Mouse (Mus musculus) hindbrain, embryonic 10.5 days (tissue): ENCODE data around the gene Crybg3. TPM values are rescaled to one million over a fixed set of nuclear protein-coding genes. Genes with fewer than 3 reads are reported as not detected.

Experiments
- DNase-seq: peaks from one replicate; pipeline ENCODE4 v3.0.0-alpha.2; 2017; ENCODE audit warnings: low spot score
- H3K27ac ChIP-seq: fragments of 300-500 bp; sonication (generic); 2 replicates; pipeline ENCODE4 v1.5.1; 2016; ENCODE audit warnings: mild to moderate bottlenecking, moderate library complexity
- H3K27me3 ChIP-seq: fragments of 300-500 bp; sonication (generic); 2 replicates; pipeline ENCODE4 v1.6.1; 2016; ENCODE audit warnings: mild to moderate bottlenecking; ENCODE audit not compliant: poor library complexity, insufficient read depth, severe bottlenecking
- H3K36me3 ChIP-seq: fragments of 300-500 bp; sonication (generic); 2 replicates; pipeline ENCODE4 v1.6.1; 2016; ENCODE audit warnings: mild to moderate bottlenecking, moderate library complexity
- H3K4me1 ChIP-seq: fragments of 300-500 bp; sonication (generic); replicated peaks from 2 replicates; pipeline ENCODE4 v1.6.1; 2016; ENCODE audit warnings: mild to moderate bottlenecking
- H3K4me3 ChIP-seq: fragments of 300-500 bp; sonication (generic); 2 replicates; pipeline ENCODE4 v1.5.1; 2016; ENCODE audit warnings: mild to moderate bottlenecking, moderate library complexity
- H3K9me3 ChIP-seq: fragments of 300-500 bp; sonication (generic); 2 replicates; pipeline ENCODE4 v1.6.1; 2016; ENCODE audit warnings: mild to moderate bottlenecking, moderate library complexity
- WGBS: fragments of 180-500 bp; shearing (Covaris S2); methylation state at CpG from one replicate; pipeline ENCODE4 v1.1.7; 2016; 5-methylcytosine and 5-hydroxymethylcytosine counted together
- polyA plus RNA-seq: library from polyadenylated mRNA; unstranded; fragments of >200 nt; fragmentation: Nextera tagmentation; extraction: Ambion mirVana; gene quantifications from 2 replicates; pipeline ENCODE4 v1.2.1, GENCODE M21; 2016

Crybg3 gene
- polyA plus RNA-seq, 1 experiment from 2014 or later = 5.5 TPM

- no peaks in the 10 kb centered on the region for H3K4me1 ChIP-seq
- H3K9me3 ChIP-seq = no peaks in the 10 kb centered on the region
- peaks cover 25% of the 10 kb centered on the region; the same call in 1 of the 2 replicates for H3K36me3 ChIP-seq
- no peak overlapping the region for H3K4me3 ChIP-seq
- no peak overlapping the region for H3K27ac ChIP-seq
- no peak for DNase-seq
- 94% methylated on average over 5 of the region's 5 CpGs for WGBS
- H3K27me3 ChIP-seq = no peaks in the 10 kb centered on the region
These were observed 85.6 kb downstream of the Crybg3 start for GRCm38 (mm10) chr16:59515169-59515568.

- Histone ChIP-seq H3K9me3 (no peaks in the 10 kb centered on the region), H3K27me3 (no peaks in the 10 kb centered on the region), H3K4me1 (no peaks in the 10 kb centered on the region), H3K36me3 (peaks cover 34% of the 10 kb centered on the region), H3K27ac (no peak overlapping the region), H3K4me3 (no peak overlapping the region)
- DNase-seq = no peak
- 89% methylated on average over 5 of the region's 5 CpGs for WGBS
These were observed 90.9 kb downstream of the Crybg3 start for GRCm38 (mm10) chr16:59509830-59510229.

GRCm38 (mm10) chr16:59499180-59499579, 101.6 kb downstream of the Crybg3 start:
- H3K4me1 ChIP-seq = no peaks in the 10 kb centered on the region
- WGBS = 92% methylated on average over 3 of the region's 3 CpGs
- H3K4me3 ChIP-seq = no peak overlapping the region
- H3K27me3 ChIP-seq = no peaks in the 10 kb centered on the region
- H3K9me3 ChIP-seq = no peaks in the 10 kb centered on the region
- H3K27ac ChIP-seq = no peak overlapping the region
- peaks cover 65% of the 10 kb centered on the region for H3K36me3 ChIP-seq
- DNase-seq = no peak

GRCm38 (mm10) chr16:59497947-59498346, 102.8 kb downstream of the Crybg3 start:
- Histone ChIP-seq H3K27me3 (no peaks in the 10 kb centered on the region), H3K36me3 (peaks cover 69% of the 10 kb centered on the region), H3K9me3 (no peaks in the 10 kb centered on the region), H3K27ac (no peak overlapping the region), H3K4me3 (no peak overlapping the region), H3K4me1 (no peaks in the 10 kb centered on the region)
- no peak for DNase-seq
- 91% methylated on average over 1 of the region's 1 CpGs for WGBS

- no peak overlapping the region for H3K4me3 ChIP-seq
- no peak overlapping the region for H3K27ac ChIP-seq
- no peak for DNase-seq
- H3K27me3 ChIP-seq = no peaks in the 10 kb centered on the region
- WGBS = 91% methylated on average over 14 of the region's 14 CpGs
- peaks cover 75% of the 10 kb centered on the region for H3K36me3 ChIP-seq
- H3K9me3 ChIP-seq = no peaks in the 10 kb centered on the region
- H3K4me1 ChIP-seq = no peaks in the 10 kb centered on the region
These were observed 107.6 kb downstream of the Crybg3 start for GRCm38 (mm10) chr16:59493199-59493598.

- Histone ChIP-seq H3K36me3 (peaks cover 85% of the 10 kb centered on the region), H3K27me3 (no peaks in the 10 kb centered on the region), H3K4me3 (no peak overlapping the region), H3K9me3 (no peaks in the 10 kb centered on the region), H3K4me1 (no peaks in the 10 kb centered on the region), H3K27ac (no peak overlapping the region)
- WGBS = 95% methylated on average over 9 of the region's 9 CpGs
- DNase-seq = no peak
These were observed 112.7 kb downstream of the Crybg3 start for GRCm38 (mm10) chr16:59487975-59488548.

- peaks cover 85% of the 10 kb centered on the region for H3K36me3 ChIP-seq
- no peak overlapping the region for H3K4me3 ChIP-seq
- no peaks in the 10 kb centered on the region for H3K9me3 ChIP-seq
- 89% methylated on average over 7 of the region's 7 CpGs for WGBS
- DNase-seq = no peak
- H3K27ac ChIP-seq = no peak overlapping the region
- no peaks in the 10 kb centered on the region for H3K27me3 ChIP-seq
- no peaks in the 10 kb centered on the region for H3K4me1 ChIP-seq
These were observed 113.5 kb downstream of the Crybg3 start for GRCm38 (mm10) chr16:59487239-59487638.

- Histone ChIP-seq H3K27ac (no peak overlapping the region), H3K9me3 (no peaks in the 10 kb centered on the region), H3K36me3 (peaks cover 73% of the 10 kb centered on the region), H3K4me1 (no peaks in the 10 kb centered on the region), H3K4me3 (no peak overlapping the region), H3K27me3 (no peaks in the 10 kb centered on the region)
- DNase-seq = no peak
- WGBS = 90% methylated on average over 3 of the region's 3 CpGs
These were observed 122.8 kb downstream of the Crybg3 start for GRCm38 (mm10) chr16:59477955-59478354.

- Histone ChIP-seq H3K27me3 (no peaks in the 10 kb centered on the region), H3K27ac (no peak overlapping the region), H3K4me1 (peaks cover 10% of the 10 kb centered on the region), H3K9me3 (no peaks in the 10 kb centered on the region), H3K4me3 (no peak overlapping the region), H3K36me3 (peaks cover 42% of the 10 kb centered on the region)
- WGBS = 23% methylated on average over 1 of the region's 1 CpGs
- DNase-seq = peak; percentile 46
These were observed 126.0 kb downstream of the Crybg3 start for GRCm38 (mm10) chr16:59474788-59475187.

GRCm38 (mm10) chr16:59472546-59472945, 128.2 kb downstream of the Crybg3 start:
- WGBS = 61% methylated on average over 6 of the region's 6 CpGs
- no peaks in the 10 kb centered on the region for H3K27me3 ChIP-seq
- H3K36me3 ChIP-seq = peaks cover 22% of the 10 kb centered on the region
- no peak for DNase-seq
- no peaks in the 10 kb centered on the region for H3K9me3 ChIP-seq
- peaks cover 10% of the 10 kb centered on the region for H3K4me1 ChIP-seq
- H3K4me3 ChIP-seq = peak overlapping the region; percentile 68
- H3K27ac ChIP-seq = peak overlapping the region; percentile 91; the same call in 1 of the 2 replicates

GRCm38 (mm10) chr16:59471637-59472278, 129.0 kb downstream of the Crybg3 start, which contains the start of gene Riox2:
Gene Riox2, plus strand, starts transcription at chr16:59471775.
- peak within 1 kb of the TSS; percentile 68 for H3K4me3 ChIP-seq
- no peaks in the 10 kb centered on the region for H3K9me3 ChIP-seq
- H3K27me3 ChIP-seq = no peaks in the 10 kb centered on the region
- peaks cover 10% of the 10 kb centered on the region for H3K4me1 ChIP-seq
- DNase-seq = peak; percentile 86
- H3K27ac ChIP-seq = peak within 1 kb of the TSS; percentile 91
- H3K36me3 ChIP-seq = peaks cover 15% of the 10 kb centered on the region; the same call in 1 of the 2 replicates
- 2% methylated on average over 56 of the region's 56 CpGs for WGBS

- peaks cover 10% of the 10 kb centered on the region for H3K4me1 ChIP-seq
- 86% methylated on average over 1 of the region's 1 CpGs for WGBS
These were observed 130.9 kb downstream of the Crybg3 start for GRCm38 (mm10) chr16:59469846-59470245.

GRCm38 (mm10) chr16:59463973-59464372, 136.8 kb downstream of the Crybg3 start:
- Histone ChIP-seq H3K4me3 (no peak overlapping the region), H3K27ac (no peak overlapping the region), H3K9me3 (peaks cover 7% of the 10 kb centered on the region), H3K36me3 (no peaks in the 10 kb centered on the region), H3K27me3 (no peaks in the 10 kb centered on the region), H3K4me1 (no peaks in the 10 kb centered on the region)
- WGBS = 93% methylated on average over 6 of the region's 6 CpGs
- DNase-seq = no peak

More at GRCm38 (mm10) chr16:59469846-59470245, 130.9 kb downstream of the Crybg3 start:
- H3K27me3 ChIP-seq = no peaks in the 10 kb centered on the region
- H3K4me3 ChIP-seq = no peak overlapping the region
- no peak overlapping the region for H3K27ac ChIP-seq
- peaks cover 4% of the 10 kb centered on the region for H3K9me3 ChIP-seq
- no peaks in the 10 kb centered on the region for H3K36me3 ChIP-seq
- no peak for DNase-seq
